Mouse (Mus musculus) lung, embryonic 14.5 days (tissue): ENCODE results near the gene Zfp112. TPM values are rescaled to one million over a fixed set of nuclear protein-coding genes. Genes with fewer than 3 reads are reported as not detected.
"Not testable (repeated sequence)": the region's sequence is repeated elsewhere in the genome, so short reads cannot be mapped to it uniquely, and the experiment has no call there.

Experiments
- ATAC-seq: fragments of 200-750 bp; cut with Nextera tagmentation; 2 replicates; pipeline ENCODE4 v1.8.0; 2017; ENCODE audit warnings: mild to moderate bottlenecking, moderate TSS enrichment, moderate library complexity; ENCODE audit not compliant: insufficient read depth
- DNase-seq: peaks from one replicate; pipeline ENCODE4 v3.0.0-alpha.2; 2015
- H3K27ac ChIP-seq: fragments of 300-500 bp; sonication (generic); 2 replicates; pipeline ENCODE4 v1.5.1; 2014; ENCODE audit warnings: low read depth, mild to moderate bottlenecking, moderate library complexity
- H3K27me3 ChIP-seq: fragments of 300-500 bp; sonication (generic); 2 replicates; pipeline ENCODE4 v1.6.1; 2014; ENCODE audit warnings: low read length, control low read depth; ENCODE audit not compliant: insufficient read depth
- H3K36me3 ChIP-seq: fragments of 300-500 bp; sonication (generic); 2 replicates; pipeline ENCODE4 v1.6.1; 2014; ENCODE audit warnings: control low read depth; ENCODE audit not compliant: insufficient read depth
- H3K4me1 ChIP-seq: fragments of 300-500 bp; sonication (generic); 2 replicates; pipeline ENCODE4 v1.6.1; 2014; ENCODE audit warnings: antibody characterized with exemption, control low read depth; ENCODE audit not compliant: insufficient read depth
- H3K4me2 ChIP-seq: fragments of 300-500 bp; sonication (generic); 2 replicates; pipeline ENCODE4 v1.6.1; 2014; ENCODE audit warnings: mild to moderate bottlenecking
- H3K4me3 ChIP-seq: fragments of 300-500 bp; sonication (generic); 2 replicates; pipeline ENCODE4 v1.5.1; 2014; ENCODE audit warnings: low read depth, low read length
- H3K9ac ChIP-seq: fragments of 300-500 bp; sonication (generic); 2 replicates; pipeline ENCODE4 v1.6.1; 2014
- H3K9me3 ChIP-seq: fragments of 300-500 bp; sonication (generic); 2 replicates; pipeline ENCODE4 v1.6.1; 2016; ENCODE audit warnings: low read depth, low read length, control low read depth
- CTCF ChIP-seq: IDR thresholded peaks from 2 replicates; pipeline ENCODE4 v1.5.1; 2016; ENCODE audit warnings: antibody characterized with exemption, low read depth
- WGBS: fragments of 180-500 bp; shearing (Covaris S2); extraction: QIAGEN DNeasy Blood & Tissue Kit; methylation state at CpG from one replicate; pipeline ENCODE4 v1.1.7; 2014; 5-methylcytosine and 5-hydroxymethylcytosine counted together
- polyA plus RNA-seq: library from polyadenylated mRNA; unstranded; fragments of >200 nt; fragmentation: Nextera tagmentation; extraction: Ambion mirVana; gene quantifications from 2 replicates; pipeline ENCODE4 v1.2.1, GENCODE M21; 2014

Gene Zfp112
- polyA plus RNA-seq, result 3.9 and 4.5 TPM in 2 replicates

- Histone ChIP-seq H3K9ac (peak within 1 kb of the TSS; percentile 68), H3K36me3 (peaks cover 19% of the 10 kb centered on the region), H3K4me1 (peaks cover 4% of the 10 kb centered on the region; the same call in 1 of the 2 replicates), H3K4me2 (peak within 1 kb of the TSS; percentile 83), H3K4me3 (peak within 1 kb of the TSS; percentile 65), H3K27me3 (no peaks in the 10 kb centered on the region), H3K9me3 (peaks cover 25% of the 10 kb centered on the region), H3K27ac (peak within 1 kb of the TSS; percentile 76)
- ATAC-seq, result peak; percentile 97
- DNase-seq, result peak; percentile 92
- TF ChIP-seq CTCF, result no peak
- 1% methylated on average over 23 of the region's 23 CpGs for WGBS
Measured at GRCm38 (mm10) chr7:24112156-24112856, at the start of gene Zfp112. Zfp112 (plus strand) TSS chr7:24112314.

GRCm38 (mm10) chr7:24074424-24074823 lies 37.7 kb upstream of the Zfp112 start:
- not testable (repeated sequence) for H3K27me3 ChIP-seq, H3K9ac ChIP-seq, DNase-seq, H3K9me3 ChIP-seq, H3K4me3 ChIP-seq, H3K36me3 ChIP-seq, ATAC-seq, H3K27ac ChIP-seq, H3K4me2 ChIP-seq, H3K4me1 ChIP-seq
- WGBS, result 27% methylated on average over 1 of the region's 1 CpGs

GRCm38 (mm10) chr7:24081634-24082431 lies 30.3 kb upstream of the Zfp112 start, which contains the start of gene Zfp180:
Zfp180 (plus strand) TSS chr7:24081924.
- H3K27ac ChIP-seq, result peak within 1 kb of the TSS; percentile 81
- ATAC-seq (peak; percentile 99), DNase-seq (peak; percentile 100)
- H3K4me1 ChIP-seq, result peaks cover 7% of the 10 kb centered on the region; the same call in 1 of the 2 replicates
- peak within 1 kb of the TSS; percentile 91 for H3K4me2 ChIP-seq
- peak within 1 kb of the TSS; percentile 66 for H3K9ac ChIP-seq
- H3K36me3 ChIP-seq, result peaks cover 3% of the 10 kb centered on the region
- H3K9me3 ChIP-seq, result 0 out of 2 replicates have a peak, but pooled peaks cover 3% of the 10 kb centered on the region
- WGBS, result 21% methylated on average over 44 of the region's 44 CpGs
- TF ChIP-seq CTCF, result no peak
- H3K4me3 ChIP-seq, result peak within 1 kb of the TSS; percentile 58
- H3K27me3 ChIP-seq, result no peaks in the 10 kb centered on the region

- Histone ChIP-seq H3K27ac (peak overlapping the region; percentile 81), H3K4me2 (peak overlapping the region; percentile 91), H3K9me3 (0 out of 2 replicates have a peak, but pooled peaks cover 3% of the 10 kb centered on the region), H3K4me1 (peaks cover 7% of the 10 kb centered on the region; the same call in 1 of the 2 replicates), H3K4me3 (peak overlapping the region; percentile 58), H3K9ac (peak overlapping the region; percentile 66), H3K27me3 (no peaks in the 10 kb centered on the region), H3K36me3 (peaks cover 11% of the 10 kb centered on the region)
- no peak for TF ChIP-seq CTCF
- DNase-seq (no peak), ATAC-seq (peak; percentile 9)
- WGBS, result 40% methylated on average over 15 of the region's 15 CpGs
Measured at GRCm38 (mm10) chr7:24082457-24083235, 29.5 kb upstream of the Zfp112 start.

- Histone ChIP-seq H3K4me2 (no peak overlapping the region), H3K27ac (no peak overlapping the region), H3K4me1 (peaks cover 7% of the 10 kb centered on the region; the same call in 1 of the 2 replicates), H3K4me3 (no peak overlapping the region), H3K27me3 (no peaks in the 10 kb centered on the region), H3K9me3 (0 out of 2 replicates have a peak, but pooled peaks cover 2% of the 10 kb centered on the region), H3K9ac (no peak overlapping the region), H3K36me3 (peaks cover 12% of the 10 kb centered on the region)
- TF ChIP-seq CTCF, result no peak
- ATAC-seq (no peak), DNase-seq (no peak)
- 90% methylated on average over 4 of the region's 4 CpGs for WGBS
Measured at GRCm38 (mm10) chr7:24086871-24087270, 25.2 kb upstream of the Zfp112 start.

- H3K4me3 ChIP-seq, result no peak overlapping the region
- peaks cover 12% of the 10 kb centered on the region for H3K36me3 ChIP-seq
- H3K9ac ChIP-seq, result no peak overlapping the region
- DNase-seq, result no peak
- H3K4me1 ChIP-seq, result peaks cover 5% of the 10 kb centered on the region; the same call in 1 of the 2 replicates
- no peak for TF ChIP-seq CTCF
- no peak overlapping the region for H3K4me2 ChIP-seq
- H3K27me3 ChIP-seq, result no peaks in the 10 kb centered on the region
- H3K9me3 ChIP-seq, result no peaks in the 10 kb centered on the region
- ATAC-seq, result no peak
- H3K27ac ChIP-seq, result no peak overlapping the region
- WGBS, result 95% methylated on average over 12 of the region's 12 CpGs
Measured at GRCm38 (mm10) chr7:24087485-24088125, 24.5 kb upstream of the Zfp112 start.
